Mouse (Mus musculus) cerebellum, adult 18-20 months (tissue): ENCODE results near the gene Iars2.
A peak's percentile ranks its signal among the peaks of the same experiment; 100 is the strongest.

Source experiments
- DNase-seq, 2 experiments: peaks; one replicate each; pipeline ENCODE4 v3.0.0; 2021

Iars2 gene

GRCm38 (mm10) chr1:185275976-185276375, 53.2 kb downstream of the Iars2 start:
- DNase-seq: no peak

- no peak for DNase-seq
Measured at GRCm38 (mm10) chr1:185274819-185275545, 54.2 kb downstream of the Iars2 start.

GRCm38 (mm10) chr1:185271373-185271772, 57.8 kb downstream of the Iars2 start:
- no peak for DNase-seq

GRCm38 (mm10) chr1:185270403-185271097, 58.6 kb downstream of the Iars2 start:
- DNase-seq: no peak

GRCm38 (mm10) chr1:185268675-185269074, 60.5 kb downstream of the Iars2 start:
- DNase-seq: no peak

GRCm38 (mm10) chr1:185262565-185262964, 66.6 kb downstream of the Iars2 start:
- DNase-seq: peak in 1 of 2 experiments; percentile 15

- DNase-seq: no peak
Measured at GRCm38 (mm10) chr1:185256753-185257152, 72.4 kb downstream of the Iars2 start.

- DNase-seq: no peak
Measured at GRCm38 (mm10) chr1:185255336-185255735, 73.9 kb downstream of the Iars2 start.

GRCm38 (mm10) chr1:185253140-185253892, 75.9 kb downstream of the Iars2 start:
- peak; percentile 21 to 36 for DNase-seq

- no peak for DNase-seq
Measured at GRCm38 (mm10) chr1:185252351-185252750, 76.8 kb downstream of the Iars2 start.

GRCm38 (mm10) chr1:185248728-185249127, 80.5 kb downstream of the Iars2 start:
- DNase-seq: no peak

- no peak for DNase-seq
Measured at GRCm38 (mm10) chr1:185247429-185248085, 81.6 kb downstream of the Iars2 start.

- DNase-seq: no peak
Measured at GRCm38 (mm10) chr1:185245456-185245855, 83.7 kb downstream of the Iars2 start.

GRCm38 (mm10) chr1:185243013-185243412, 86.2 kb downstream of the Iars2 start:
- DNase-seq: no peak

- no peak for DNase-seq
Measured at GRCm38 (mm10) chr1:185236530-185236929, 92.7 kb downstream of the Iars2 start.

- no peak for DNase-seq
Measured at GRCm38 (mm10) chr1:185235837-185236236, 93.4 kb downstream of the Iars2 start.
